Mouse (Mus musculus): Measurements from ENCODE around the gene Pkmyt1. TPM values are rescaled to one million over a fixed set of nuclear protein-coding genes. Genes with fewer than 3 reads are reported as not detected.

Pkmyt1 gene
- total RNA-seq (2023), result 39.1 and 51.5 TPM in 2 replicates

GRCm38 (mm10) chr17:23725999-23726757 is at the start of gene Pkmyt1:
Pkmyt1 (plus strand) TSS chr17:23726336.

GRCm38 (mm10) chr17:23677236-23677679 is 48.9 kb upstream of the Pkmyt1 start, which contains the start of gene Tnfrsf12a:
Tnfrsf12a (minus strand) TSS chr17:23677468.

GRCm38 (mm10) chr17:23679127-23679835 is 46.9 kb upstream of the Pkmyt1 start, which contains the start of gene Cldn6:
Cldn6 (plus strand) TSS chr17:23679249.

GRCm38 (mm10) chr17:23683856-23684672 is 42.1 kb upstream of the Pkmyt1 start, which contains the start of gene Cldn9:
Cldn9 (minus strand) TSS chr17:23684026.

GRCm38 (mm10) chr17:23722376-23723125 is 3.6 kb upstream of the Pkmyt1 start, which contains the start of gene 1520401A03Rik:
1520401A03Rik (minus strand) TSS chr17:23722783.

GRCm38 (mm10) chr17:23740598-23741021 is 14.5 kb downstream of the Pkmyt1 start, which contains the start of gene Paqr4:
Paqr4 (minus strand) TSS chr17:23740867.

GRCm38 (mm10) chr17:23745301-23746251 is 19.4 kb downstream of the Pkmyt1 start, which contains the start of gene Kremen2:
Kremen2 (minus strand) TSS chr17:23745833.

GRCm38 (mm10) chr17:23771284-23772218 is 45.4 kb downstream of the Pkmyt1 start, which contains the start of gene Flywch1:
Flywch1 (minus strand) TSS chr17:23771602.

GRCm38 (mm10) chr17:23785561-23786471 is 59.7 kb downstream of the Pkmyt1 start, which contains the start of gene Flywch2:
Flywch2 (minus strand) TSS chr17:23786081.

Other genes starting within 250 kb of the Pkmyt1 start
- not detected in 2 replicates for gene Vmn2r117, start 246.6 kb upstream of the Pkmyt1 start, total RNA-seq (2023)
- 1.4 and 2.5 TPM in 2 replicates for gene Zfp213, start 162.1 kb upstream of the Pkmyt1 start, total RNA-seq (2023)
- gene Zfp13, start 126.8 kb upstream of the Pkmyt1 start, total RNA-seq (2023), result not detected in 2 replicates
- gene Zscan10, start 125.5 kb upstream of the Pkmyt1 start, total RNA-seq (2023), result 0.27 TPM in 1 of 2 replicates, not detected in the other
- gene Mmp25, start 81.1 kb upstream of the Pkmyt1 start, total RNA-seq (2023), result 177 and 198 TPM in 2 replicates
- gene Bicdl2, start 65.8 kb upstream of the Pkmyt1 start, total RNA-seq (2023), result 2.2 and 2.5 TPM in 2 replicates
- 50.8 and 57.7 TPM in 2 replicates for gene Hcfc1r1, start 52.7 kb upstream of the Pkmyt1 start, total RNA-seq (2023)
- gene Thoc6, start 52.5 kb upstream of the Pkmyt1 start, total RNA-seq (2023), result 14.7 and 18.6 TPM in 2 replicates
- gene Tnfrsf12a, start 48.9 kb upstream of the Pkmyt1 start, total RNA-seq (2023), result 12.7 and 14.8 TPM in 2 replicates
- gene Cldn6, start 47.1 kb upstream of the Pkmyt1 start, total RNA-seq (2023), result not detected in 2 replicates
- not detected in 2 replicates for gene Cldn9, start 42.3 kb upstream of the Pkmyt1 start, total RNA-seq (2023)
- 0.28 TPM in 1 of 2 replicates, not detected in the other for gene 1520401A03Rik, start 3.6 kb upstream of the Pkmyt1 start, total RNA-seq (2023)
- gene Paqr4, start 14.5 kb downstream of the Pkmyt1 start, total RNA-seq (2023), result 2.1 and 2.5 TPM in 2 replicates
- gene Kremen2, start 19.5 kb downstream of the Pkmyt1 start, total RNA-seq (2023), result not detected in 2 replicates
- 6.7 and 7.9 TPM in 2 replicates for gene Flywch1, start 45.3 kb downstream of the Pkmyt1 start, total RNA-seq (2023)
- gene Flywch2, start 59.7 kb downstream of the Pkmyt1 start, total RNA-seq (2023), result not detected in 2 replicates
- 630 and 877 TPM in 2 replicates for gene Srrm2, start 64.2 kb downstream of the Pkmyt1 start, total RNA-seq (2023)
- gene Elob, start 102.8 kb downstream of the Pkmyt1 start, total RNA-seq (2023), result 121 and 182 TPM in 2 replicates
- gene Prss33, start 109.7 kb downstream of the Pkmyt1 start, total RNA-seq (2023), result not detected in 2 replicates
- gene Prss32, start 117.5 kb downstream of the Pkmyt1 start, total RNA-seq (2023), result not detected in 2 replicates
- not detected in 2 replicates for gene Prss41, start 117.8 kb downstream of the Pkmyt1 start, total RNA-seq (2023)
- not detected in 2 replicates for gene Prss21, start 141.7 kb downstream of the Pkmyt1 start, total RNA-seq (2023)
- gene Dcpp1, start 154.5 kb downstream of the Pkmyt1 start, total RNA-seq (2023), result not detected in 2 replicates
- not detected in 2 replicates for gene Dcpp2, start 154.5 kb downstream of the Pkmyt1 start, total RNA-seq (2023)
- gene Dcpp3, start 191.1 kb downstream of the Pkmyt1 start, total RNA-seq (2023), result not detected in 2 replicates
- gene Sbp, start 215.3 kb downstream of the Pkmyt1 start, total RNA-seq (2023), result not detected in 2 replicates
- gene Sbpl, start 228.9 kb downstream of the Pkmyt1 start, total RNA-seq (2023), result not detected in 2 replicates

Data from neutrophil, adult 65 days (primary cell).